Comparison of ENCODE assay signal across 9 mouse cellular contexts in the genomic region with DNA sequence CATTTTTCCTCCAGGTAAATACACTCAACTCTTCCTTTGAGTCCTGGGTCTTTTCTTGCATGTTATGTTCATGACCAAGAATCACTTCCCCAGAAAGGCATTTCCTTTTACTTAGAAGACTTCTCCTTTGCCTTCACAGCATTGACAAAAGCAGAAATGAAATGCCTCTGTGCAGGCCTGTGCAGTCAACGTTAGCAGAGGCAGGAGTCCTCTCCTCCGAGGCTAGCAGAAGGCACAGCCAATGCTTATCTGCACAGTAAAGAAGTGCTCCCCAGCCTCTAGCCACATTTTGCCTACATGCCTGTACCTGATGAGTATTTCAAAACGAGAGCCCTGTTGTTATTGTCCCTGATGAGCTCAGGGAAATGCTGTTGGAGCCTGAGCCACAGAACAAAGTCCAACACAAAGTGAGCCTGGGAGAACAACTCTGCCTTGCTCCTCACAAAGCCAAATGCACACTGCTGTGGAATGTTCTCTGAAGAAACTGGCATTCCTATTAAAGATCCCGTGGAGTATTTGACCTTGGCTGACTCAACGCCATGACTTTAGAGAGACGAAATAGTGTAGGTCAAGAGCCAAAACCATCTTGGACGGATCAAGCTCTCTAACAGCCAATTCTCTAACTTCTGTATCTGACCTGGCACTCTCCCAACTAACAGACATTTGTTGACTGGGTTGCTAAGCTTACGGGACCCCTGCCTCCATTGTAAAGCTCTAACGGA. TPM values are rescaled to one million over a fixed set of nuclear protein-coding genes. Genes with fewer than 3 reads are reported as not detected.
DNase-seq lines count a peak whose midpoint lies in the region; ATAC-seq lines count a peak whose summit lies in the region.
"Had no signal": no experiment of that assay in that cellular context is flagged by ENCODE, and none has a peak within 500 bp of the region (broad histone marks: within the 10 kb centered on the region; RNA-seq: fewer than 3 reads in every experiment).

No protein-coding gene starts in this region.

- H3K4me1 ChIP-seq in intestine, embryonic 15.5 days (replicated peaks) = no peaks in the 10 kb centered on the region

- H3K27ac ChIP-seq in intestine, embryonic 15.5 days = no peak overlapping the region

- H3K4me3 ChIP-seq in intestine, embryonic 15.5 days (replicated peaks) = no peak overlapping the region

- H3K9me3 ChIP-seq in intestine, embryonic 15.5 days = no peaks in the 10 kb centered on the region

- ATAC-seq in intestine, embryonic 15.5 days = peak; percentile 53; the same call in 1 of the 2 replicates
- ATAC-seq: midbrain, embryonic 16.5 days had no signal

- DNase-seq in adrenal gland, adult 2 months = peak; percentile 63
- DNase-seq in adrenal gland, postnatal 4 days (ENCODE audit: low spot score in 2 of 2) = no peak
- DNase-seq in ZHBTc4 (ENCODE audit: low read depth, low spot score) = peak; percentile 20
- DNase-seq in lung, postnatal 10 days = peak; percentile 47
- no peak for DNase-seq in right cerebral cortex, adult 2 months (ENCODE audit: low spot score in 2 of 2)
- DNase-seq in cerebellum, postnatal 14 days = no peak
- no peak for DNase-seq in thymus, postnatal 0 days (ENCODE audit: low spot score)

- no peaks in the 10 kb centered on the region for H3K27me3 ChIP-seq in intestine, embryonic 15.5 days (replicated peaks)

- H3K9ac ChIP-seq in intestine, embryonic 15.5 days = no peak overlapping the region

- H3K4me2 ChIP-seq in intestine, embryonic 15.5 days (replicated peaks) = no peak overlapping the region

- 59% methylated on average over 9 of the region's 9 CpGs for WGBS in intestine, embryonic 15.5 days

- H3K36me3 ChIP-seq in intestine, embryonic 15.5 days = no peaks in the 10 kb centered on the region

RNA-seq across cellular contexts. Expression of a gene that starts 45.7 kb away (rescaled TPM):
- 10 to 100 TPM; 26.8 to 42.7 TPM for total RNA-seq in adrenal gland, adult 2 months (2021)
- 8.3 and 8.9 TPM in 2 replicates for polyA plus RNA-seq in adrenal gland, adult 2 months (2012; rRNA removed)
- total RNA-seq in adrenal gland, postnatal 4 days (2021) = 10 to 100 TPM; 56.7 to 58.5 TPM
- polyA plus RNA-seq in intestine, embryonic 15.5 days (2015; fragmentation: Nextera tagmentation; extraction: Ambion mirVana) = 55.7 and 60.1 TPM in 2 replicates
- 48.1 and 49.0 TPM in 2 replicates for polyA plus RNA-seq in thymus, postnatal 0 days (2015; fragmentation: Nextera tagmentation; extraction: Ambion mirVana)

Comparison
In these comparisons a context has a peak if more than half of its experiments do, and no peak if none do; other contexts are left out.
1. DNase-seq: peak in adrenal gland, adult 2 months (single experiment), ZHBTc4 (single experiment) and lung, postnatal 10 days (single experiment); none in adrenal gland, postnatal 4 days (0 of 2), right cerebral cortex, adult 2 months (0 of 2), cerebellum, postnatal 14 days (0 of 2) and thymus, postnatal 0 days (single experiment).